Mouse (Mus musculus): ENCODE data around the gene Smco4. TPM values are rescaled to one million over a fixed set of nuclear protein-coding genes. Genes with fewer than 3 reads are reported as not detected.

Smco4 gene
- 4.4 and 4.6 TPM in 2 replicates for polyA plus RNA-seq (2012; rRNA removed)

GRCm38 (mm10) chr9:15493235-15493924, at the start of gene Smco4:
TSS of gene Smco4 (plus strand) at chr9:15493432.

Other genes with a start within 250 kb of the Smco4 start
- 14.0 and 17.9 TPM in 2 replicates for gene Med17, start 213.5 kb upstream of the Smco4 start, polyA plus RNA-seq (2012; rRNA removed)
- 34.7 and 39.8 TPM in 2 replicates for gene Taf1d, start 187.2 kb upstream of the Smco4 start, polyA plus RNA-seq (2012; rRNA removed)
- 13.3 and 16.1 TPM in 2 replicates for gene 4931406C07Rik, start 187.0 kb upstream of the Smco4 start, polyA plus RNA-seq (2012; rRNA removed)
- gene Cep295, start 135.6 kb upstream of the Smco4 start, polyA plus RNA-seq (2012; rRNA removed): 7.1 and 9.2 TPM in 2 replicates
- 0.02 and 0.08 TPM in 2 replicates for gene Deup1, start 134.5 kb downstream of the Smco4 start, polyA plus RNA-seq (2012; rRNA removed)
- 2.0 and 2.4 TPM in 2 replicates for gene Slc36a4, start 216.3 kb downstream of the Smco4 start, polyA plus RNA-seq (2012; rRNA removed)